Mouse (Mus musculus) testis, adult 2 months (tissue): ENCODE measurements around the gene Plch2. TPM values are rescaled to one million over a fixed set of nuclear protein-coding genes. Genes with fewer than 3 reads are reported as not detected.

Source experiments
- H3K27ac ChIP-seq: fragments of 200-500 bp; 2 replicates; pipeline ENCODE4 v1.5.1; 2012; ENCODE audit warnings: low read depth, low read length; ENCODE audit not compliant: control insufficient read depth, insufficient read depth
- H3K27me3 ChIP-seq: fragments of 200-500 bp; 2 replicates; pipeline ENCODE4 v1.6.1; 2012; ENCODE audit warnings: mild to moderate bottlenecking, low read length, moderate library complexity; ENCODE audit not compliant: control insufficient read depth, insufficient read depth
- H3K36me3 ChIP-seq: fragments of 200-500 bp; 2 replicates; pipeline ENCODE4 v1.6.1; 2012; ENCODE audit warnings: mild to moderate bottlenecking, low read length; ENCODE audit not compliant: control insufficient read depth, insufficient read depth
- H3K4me1 ChIP-seq: fragments of 200-500 bp; 2 replicates; pipeline ENCODE4 v1.6.1; 2012; ENCODE audit warnings: low read length; ENCODE audit not compliant: control insufficient read depth, insufficient read depth
- H3K4me3 ChIP-seq: fragments of 200-500 bp; 2 replicates; pipeline ENCODE4 v1.5.1; 2012; ENCODE audit warnings: low read depth, mild to moderate bottlenecking, low read length, moderate library complexity, mixed read lengths; ENCODE audit not compliant: control insufficient read depth
- CTCF ChIP-seq: fragments of 200-500 bp; IDR thresholded peaks from 2 replicates; pipeline ENCODE4 v1.5.1; 2012; ENCODE audit warnings: low read depth, mild to moderate bottlenecking, inconsistent platforms, low read length, moderate library complexity; ENCODE audit not compliant: control insufficient read depth, insufficient read depth, insufficient replicate concordance
- POLR2A ChIP-seq: fragments of 200-500 bp; IDR thresholded peaks from 2 replicates; pipeline ENCODE4 v1.6.1; 2012; ENCODE audit warnings: low read depth, mild to moderate bottlenecking, inconsistent platforms, low read length, moderate library complexity; ENCODE audit not compliant: control insufficient read depth
- polyA plus RNA-seq: library from polyadenylated mRNA; depleted of rRNA; stranded (reverse); fragments of >200 nt; gene quantifications from 2 replicates; pipeline ENCODE4 v1.2.3, GENCODE M21; 2012

Plch2 gene
- polyA plus RNA-seq, 1 experiment, result 1.9 TPM

DNA sequence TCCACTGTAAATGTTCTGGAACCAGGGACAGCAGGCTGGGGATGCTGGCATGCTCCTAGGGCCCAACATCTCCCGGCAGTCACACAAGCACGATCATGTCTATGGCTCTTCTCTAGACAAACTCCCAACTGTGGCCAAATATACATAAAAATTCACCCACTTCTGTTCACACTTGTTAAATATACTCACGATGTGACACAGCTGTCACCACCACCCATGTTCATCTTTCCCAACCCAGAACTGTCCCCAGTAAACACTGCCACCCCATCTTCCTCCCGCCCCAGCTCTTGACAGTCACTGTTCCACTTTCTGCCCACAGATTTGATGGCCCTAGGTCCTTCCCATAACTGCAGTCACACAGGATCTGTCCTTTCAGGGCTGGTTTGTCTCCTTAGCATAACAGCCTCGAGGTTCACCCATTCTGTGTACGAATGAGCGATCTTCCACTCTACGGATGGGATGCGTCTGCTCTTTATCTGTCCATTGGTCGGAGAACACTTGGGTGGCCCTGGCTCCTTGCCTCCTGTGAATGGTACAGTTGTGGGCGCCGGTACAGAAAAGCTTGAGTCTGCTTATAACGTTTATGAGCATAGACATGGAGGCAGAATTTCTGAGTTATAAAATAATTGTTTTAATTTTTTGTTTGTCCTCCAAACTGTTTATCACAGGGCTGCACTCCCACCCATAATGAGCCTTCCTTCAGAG, 99.1 kb downstream of the Plch2 start:
- Histone ChIP-seq H3K27ac (no peak overlapping the region), H3K27me3 (0 out of 2 replicates have a peak, but pooled peaks cover 2% of the 10 kb centered on the region), H3K4me3 (no peak overlapping the region), H3K36me3 (no peaks in the 10 kb centered on the region), H3K4me1 (peaks cover 36% of the 10 kb centered on the region)
- no peak for TF ChIP-seq CTCF
- no peak for TF ChIP-seq POLR2A

DNA sequence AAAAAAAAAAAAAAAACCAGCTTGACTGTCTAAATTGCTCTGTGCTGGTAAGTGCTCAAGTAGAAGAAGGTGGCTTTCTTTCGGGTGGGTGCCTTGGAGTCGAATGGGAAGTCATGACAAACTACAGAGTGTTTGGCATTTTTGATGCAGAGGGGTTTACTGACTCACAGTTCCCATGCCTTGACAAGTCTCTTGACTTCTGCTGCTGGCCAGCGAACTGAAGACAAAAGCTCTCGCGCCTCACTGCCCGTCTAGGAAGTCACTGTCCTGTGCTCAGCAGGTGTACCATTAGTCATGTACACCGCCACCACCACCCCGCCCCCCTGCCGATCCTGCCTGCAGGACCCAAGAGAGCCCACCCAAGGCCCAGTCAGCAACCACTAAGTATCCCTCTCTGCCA, 100.0 kb downstream of the Plch2 start:
- Histone ChIP-seq H3K27me3 (0 out of 2 replicates have a peak, but pooled peaks cover 2% of the 10 kb centered on the region), H3K4me3 (no peak overlapping the region), H3K4me1 (peaks cover 29% of the 10 kb centered on the region)

DNA sequence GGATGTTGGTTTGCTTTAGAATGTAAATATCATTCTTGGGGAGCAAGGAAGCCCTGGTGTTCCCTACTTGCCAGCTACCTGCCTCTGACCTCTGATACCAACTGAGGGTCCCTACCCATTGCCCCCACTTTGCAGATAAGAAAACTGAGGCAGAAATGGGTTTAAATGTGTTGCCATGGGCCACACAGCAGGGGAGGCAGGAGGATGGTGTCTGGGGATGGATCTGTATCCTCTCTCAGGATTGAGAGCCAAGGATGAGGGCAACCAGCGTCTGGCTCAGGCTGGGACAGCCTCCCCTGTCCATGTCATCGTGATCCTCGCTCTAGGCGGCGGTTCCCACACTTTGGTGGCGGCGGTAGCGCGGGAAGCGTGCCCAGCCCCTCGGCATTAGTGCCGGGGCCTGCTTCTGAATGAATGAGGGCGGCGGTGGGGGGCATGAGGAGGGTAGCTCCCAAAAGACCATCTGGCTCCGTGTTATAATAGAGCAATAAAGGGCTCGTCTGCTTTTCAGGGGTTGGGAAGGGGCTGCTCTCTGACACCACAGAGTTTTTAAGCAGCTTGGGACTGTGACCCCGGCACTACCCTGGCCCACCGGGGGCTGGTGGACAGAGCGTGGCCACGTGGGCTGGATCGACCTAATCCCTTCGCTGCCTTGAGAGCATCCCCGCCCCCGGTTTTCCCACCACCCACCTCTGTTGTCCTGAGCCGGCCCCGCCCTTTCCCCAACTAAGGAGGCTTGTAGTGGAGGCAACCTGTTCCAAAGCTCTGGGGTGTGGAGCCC, 103.9 kb downstream of the Plch2 start:
- H3K4me3 ChIP-seq, result no peak overlapping the region
- no peaks in the 10 kb centered on the region for H3K36me3 ChIP-seq
- no peaks in the 10 kb centered on the region for H3K27me3 ChIP-seq
- H3K27ac ChIP-seq, result no peak overlapping the region
- TF ChIP-seq POLR2A (no peak), CTCF (no peak)
- H3K4me1 ChIP-seq, result peaks cover 7% of the 10 kb centered on the region

More for the DNA sequence above, 100.0 kb downstream of the Plch2 start:
- no peak overlapping the region for H3K27ac ChIP-seq
- TF ChIP-seq CTCF (no peak), POLR2A (no peak)
- H3K36me3 ChIP-seq, result no peaks in the 10 kb centered on the region

DNA sequence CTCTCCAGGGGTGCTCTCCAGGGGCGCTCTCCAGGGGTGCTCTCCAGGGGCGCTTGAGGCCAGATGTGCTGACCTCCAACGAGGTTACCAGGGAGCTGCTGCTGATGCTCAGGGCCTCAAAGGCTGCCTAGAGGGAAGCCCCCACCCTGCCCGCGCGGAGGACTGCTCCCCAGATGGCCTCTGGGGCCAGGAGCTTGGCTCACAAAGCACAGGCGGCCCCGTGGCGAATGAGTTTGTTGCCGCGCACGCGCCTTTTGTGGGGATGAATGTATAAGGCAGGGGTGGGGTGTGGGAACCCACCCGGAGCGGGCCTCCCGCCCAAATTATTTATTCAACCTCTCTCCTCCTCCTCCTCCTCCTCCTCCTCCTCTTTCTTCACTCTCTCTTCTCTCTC, 107.0 kb downstream of the Plch2 start:
- Histone ChIP-seq H3K4me3 (no peak overlapping the region), H3K4me1 (peaks cover 13% of the 10 kb centered on the region)

DNA sequence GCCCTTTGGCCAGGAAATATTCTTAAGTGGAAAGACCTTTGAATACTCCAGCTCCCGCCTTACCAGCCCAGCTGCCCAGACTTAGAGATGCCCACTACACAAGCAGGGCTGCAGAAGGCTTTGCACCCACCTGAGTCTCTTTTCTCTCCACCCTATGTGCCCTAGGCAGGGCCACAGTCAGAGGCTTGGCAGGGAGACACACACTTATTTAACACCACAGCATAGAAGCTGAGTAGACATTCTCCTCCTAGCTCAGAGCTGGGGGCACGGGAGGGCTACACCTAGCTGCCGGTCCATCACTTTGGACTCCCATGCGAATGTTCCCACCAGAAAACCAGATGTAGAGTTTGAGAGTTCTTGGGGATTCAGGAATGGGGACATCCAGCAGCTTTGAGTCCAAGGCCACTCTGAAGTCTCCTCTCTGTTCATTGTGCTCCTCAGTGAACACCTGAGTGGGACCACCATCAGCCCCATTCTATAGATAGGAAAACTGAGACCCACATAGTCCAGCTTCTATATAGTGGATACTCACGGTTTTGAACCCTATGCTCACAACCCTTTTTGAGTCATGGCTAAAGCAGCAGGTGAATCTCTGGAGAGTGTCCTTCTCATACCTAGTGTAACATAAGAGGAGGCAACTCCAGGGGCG, 107.5 kb downstream of the Plch2 start:
- no peaks in the 10 kb centered on the region for H3K36me3 ChIP-seq
- no peaks in the 10 kb centered on the region for H3K27me3 ChIP-seq
- no peak overlapping the region for H3K4me3 ChIP-seq
- no peak for TF ChIP-seq POLR2A
- TF ChIP-seq CTCF, result no peak
- H3K4me1 ChIP-seq, result peaks cover 13% of the 10 kb centered on the region
- H3K27ac ChIP-seq, result no peak overlapping the region

More for the DNA sequence above, 107.0 kb downstream of the Plch2 start:
- no peaks in the 10 kb centered on the region for H3K27me3 ChIP-seq
- TF ChIP-seq CTCF (no peak), POLR2A (no peak)
- H3K36me3 ChIP-seq, result no peaks in the 10 kb centered on the region
- no peak overlapping the region for H3K27ac ChIP-seq

DNA sequence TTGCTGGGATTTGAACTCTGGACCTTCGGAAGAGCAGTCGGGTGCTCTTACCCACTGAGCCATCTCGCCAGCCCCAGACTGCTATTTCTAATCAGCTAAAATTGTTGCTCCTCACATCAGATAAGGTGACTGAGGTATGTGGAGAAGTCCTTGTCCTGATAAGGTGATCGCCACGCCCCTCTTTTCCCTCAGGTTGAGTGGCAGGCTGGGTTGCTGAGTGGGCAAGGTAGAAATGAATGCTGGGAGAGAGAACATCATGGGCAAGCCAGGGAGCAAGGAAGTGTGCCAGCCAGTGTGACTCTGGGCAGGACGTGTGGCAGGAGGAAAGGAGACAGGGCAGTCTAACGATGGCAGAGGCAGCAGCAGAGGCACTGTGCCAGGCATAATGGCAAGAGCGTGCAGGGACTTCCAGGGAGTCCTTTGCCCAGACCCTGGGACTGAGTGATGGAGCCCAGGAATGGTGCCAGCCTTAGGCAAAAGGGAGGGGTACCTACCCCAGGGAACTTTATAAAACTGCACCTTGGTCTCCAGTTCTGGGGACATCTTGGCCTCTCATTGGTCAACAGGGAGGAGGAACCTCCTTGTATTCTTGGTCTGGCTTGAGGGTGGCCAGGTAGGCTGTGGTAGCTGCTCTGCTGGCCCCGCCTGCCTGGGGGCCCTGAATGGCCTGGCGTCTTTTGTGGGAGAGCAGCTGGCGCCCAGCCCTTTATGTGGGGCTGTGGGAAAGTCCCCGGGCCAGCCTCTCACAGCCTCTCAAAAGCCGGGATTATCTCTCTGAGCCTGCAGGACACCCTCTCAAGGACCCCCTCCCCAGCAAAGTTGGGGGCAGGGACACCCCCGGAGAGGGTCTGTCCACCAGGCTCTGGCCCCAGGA, 108.3 kb downstream of the Plch2 start:
- Histone ChIP-seq H3K36me3 (no peaks in the 10 kb centered on the region), H3K27me3 (no peaks in the 10 kb centered on the region), H3K4me3 (no peak overlapping the region), H3K27ac (no peak overlapping the region), H3K4me1 (peaks cover 13% of the 10 kb centered on the region)
- TF ChIP-seq CTCF, result no peak
- no peak for TF ChIP-seq POLR2A
